Mouse (Mus musculus): ENCODE results near the gene Elp6. TPM values are rescaled to one million over a fixed set of nuclear protein-coding genes. Genes with fewer than 3 reads are reported as not detected.

Elp6 gene
- 5.0 and 6.6 TPM in 2 replicates for polyA plus RNA-seq (2011; ENCODE audit: insufficient read depth, insufficient read length, low replicate concordance, missing spikeins)

GRCm38 (mm10) chr9:110304969-110305651 lies at the start of gene Elp6:
Gene Elp6, plus strand, starts transcription at chr9:110305173.
- Histone ChIP-seq H3K4me1 (ENCODE audit: control insufficient read depth, insufficient read depth, low read length) (no peaks in the 10 kb centered on the region), H3K4me3 (replicated peaks; ENCODE audit: control insufficient read depth, low read depth, low read length) (peak within 1 kb of the TSS; percentile 89), H3K27ac (ENCODE audit: control insufficient read depth, insufficient read depth, low read depth, low read length, poor library complexity) (peak within 1 kb of the TSS; percentile 60)
- WGBS, result under 1% methylated on average over 46 of the region's 46 CpGs
- TF ChIP-seq POLR2A (IDR thresholded peaks at IDR 0.05; ENCODE audit: borderline replicate concordance, control insufficient read depth, low read depth, low read length), result peak; percentile 87
- 0 out of 2 replicates have a peak, but pooled peaks have one; percentile 0 for TF ChIP-seq CTCF (IDR thresholded peaks at IDR 0.05; ENCODE audit: control insufficient read depth, insufficient read depth, low read length)

DNA sequence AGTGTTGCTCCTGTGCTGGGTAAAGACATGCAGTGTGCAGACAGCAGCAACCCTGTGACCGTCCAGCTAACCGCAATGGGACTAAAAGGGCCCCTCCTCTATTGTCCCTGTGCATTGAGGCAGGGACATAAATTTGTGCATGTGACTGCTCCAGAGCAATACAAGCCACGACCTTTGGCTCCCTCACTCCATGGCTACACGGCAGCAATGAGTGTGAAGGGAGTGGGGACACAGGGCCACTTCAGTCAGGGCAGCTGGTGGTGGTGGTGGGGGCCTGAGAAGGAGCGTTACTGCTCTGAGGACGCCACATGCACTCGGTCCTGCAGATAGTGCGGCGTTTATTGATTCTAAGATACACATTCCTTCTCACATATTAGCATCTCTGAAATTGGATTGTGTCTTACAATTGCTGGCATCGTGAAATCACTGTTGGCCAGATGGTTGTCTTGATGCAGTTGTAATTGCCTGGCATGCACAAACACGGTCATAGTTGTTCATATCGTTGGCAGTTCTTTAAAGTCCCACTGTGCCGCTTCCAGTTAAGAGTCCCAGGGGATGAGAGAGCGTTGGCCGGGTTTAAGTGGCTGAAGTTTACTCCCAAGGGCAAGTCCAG lies 49.5 kb upstream of the Elp6 start:
- TF ChIP-seq CTCF (IDR thresholded peaks at IDR 0.05; ENCODE audit: control insufficient read depth, insufficient read depth, low read length), result no peak
- no peak for TF ChIP-seq POLR2A (IDR thresholded peaks at IDR 0.05; ENCODE audit: borderline replicate concordance, control insufficient read depth, low read depth, low read length)
- H3K27ac ChIP-seq (ENCODE audit: control insufficient read depth, insufficient read depth, low read depth, low read length, poor library complexity), result no peak overlapping the region
- H3K4me3 ChIP-seq (replicated peaks; ENCODE audit: control insufficient read depth, low read depth, low read length), result no peak overlapping the region
- WGBS, result 81% methylated on average over 15 of the region's 15 CpGs
- H3K4me1 ChIP-seq (ENCODE audit: control insufficient read depth, insufficient read depth, low read length), result no peaks in the 10 kb centered on the region

- 70% methylated on average over 6 of the region's 6 CpGs for WGBS
- TF ChIP-seq POLR2A (IDR thresholded peaks at IDR 0.05; ENCODE audit: borderline replicate concordance, control insufficient read depth, low read depth, low read length) (no peak), CTCF (IDR thresholded peaks at IDR 0.05; ENCODE audit: control insufficient read depth, insufficient read depth, low read length) (no peak)
- no peaks in the 10 kb centered on the region for H3K4me1 ChIP-seq (ENCODE audit: control insufficient read depth, insufficient read depth, low read length)
- no peak overlapping the region for H3K4me3 ChIP-seq (replicated peaks; ENCODE audit: control insufficient read depth, low read depth, low read length)
- H3K27ac ChIP-seq (ENCODE audit: control insufficient read depth, insufficient read depth, low read depth, low read length, poor library complexity), result no peak overlapping the region
Measured at GRCm38 (mm10) chr9:110258646-110259045, 46.3 kb upstream of the Elp6 start.

GRCm38 (mm10) chr9:110259118-110259517 lies 45.9 kb upstream of the Elp6 start:
- no peak overlapping the region for H3K27ac ChIP-seq (ENCODE audit: control insufficient read depth, insufficient read depth, low read depth, low read length, poor library complexity)
- 73% methylated on average over 3 of the region's 3 CpGs for WGBS
- H3K4me1 ChIP-seq (ENCODE audit: control insufficient read depth, insufficient read depth, low read length), result no peaks in the 10 kb centered on the region
- no peak overlapping the region for H3K4me3 ChIP-seq (replicated peaks; ENCODE audit: control insufficient read depth, low read depth, low read length)
- no peak for TF ChIP-seq CTCF (IDR thresholded peaks at IDR 0.05; ENCODE audit: control insufficient read depth, insufficient read depth, low read length)
- TF ChIP-seq POLR2A (IDR thresholded peaks at IDR 0.05; ENCODE audit: borderline replicate concordance, control insufficient read depth, low read depth, low read length), result no peak

DNA sequence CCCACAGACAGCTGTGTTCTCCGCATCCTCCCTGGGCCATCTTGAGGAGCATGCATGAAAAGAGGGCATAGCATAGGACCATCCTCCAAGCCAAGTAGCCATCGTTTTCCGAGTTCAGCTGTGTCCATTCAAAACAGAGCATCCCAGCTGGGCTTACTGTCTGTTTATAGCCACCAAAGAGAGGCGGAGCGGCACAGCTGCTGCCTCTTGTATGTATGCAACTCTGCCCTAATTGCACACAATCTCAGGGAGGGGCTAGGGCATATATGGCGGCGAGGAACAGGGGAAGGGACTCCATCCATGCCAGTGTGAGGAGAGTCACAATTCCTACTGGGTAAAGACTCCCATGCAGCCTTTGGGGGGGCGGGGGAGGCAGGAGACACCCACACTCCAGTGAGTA lies 41.8 kb upstream of the Elp6 start:
- Histone ChIP-seq H3K4me1 (ENCODE audit: control insufficient read depth, insufficient read depth, low read length) (no peaks in the 10 kb centered on the region), H3K4me3 (replicated peaks; ENCODE audit: control insufficient read depth, low read depth, low read length) (no peak overlapping the region), H3K27ac (ENCODE audit: control insufficient read depth, insufficient read depth, low read depth, low read length, poor library complexity) (no peak overlapping the region)
- WGBS, result 82% methylated on average over 8 of the region's 8 CpGs
- no peak for TF ChIP-seq POLR2A (IDR thresholded peaks at IDR 0.05; ENCODE audit: borderline replicate concordance, control insufficient read depth, low read depth, low read length)
- no peak for TF ChIP-seq CTCF (IDR thresholded peaks at IDR 0.05; ENCODE audit: control insufficient read depth, insufficient read depth, low read length)

- TF ChIP-seq POLR2A (IDR thresholded peaks at IDR 0.05; ENCODE audit: borderline replicate concordance, control insufficient read depth, low read depth, low read length), result no peak
- WGBS, result 86% methylated on average over 9 of the region's 9 CpGs
- no peaks in the 10 kb centered on the region for H3K4me1 ChIP-seq (ENCODE audit: control insufficient read depth, insufficient read depth, low read length)
Measured at GRCm38 (mm10) chr9:110264991-110265390, 40.0 kb upstream of the Elp6 start.

DNA sequence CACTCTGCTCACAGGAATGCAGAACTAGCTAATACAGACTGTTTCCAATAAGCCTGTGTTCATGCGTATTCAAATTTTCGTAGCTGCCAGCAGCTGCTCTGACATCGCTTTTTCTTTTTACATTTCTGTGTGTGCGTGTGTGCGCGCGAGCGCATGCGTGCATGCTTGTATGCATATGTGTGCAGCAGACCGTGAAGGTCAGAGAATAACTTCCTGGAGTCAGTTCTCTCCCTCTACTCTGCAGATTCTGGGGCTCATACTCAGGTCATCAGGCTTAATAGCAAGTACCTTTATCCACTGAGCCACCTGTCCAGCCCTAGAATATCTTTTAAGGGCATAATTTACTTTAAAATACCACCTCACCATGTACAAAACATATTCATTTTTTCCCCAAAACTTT lies 36.6 kb upstream of the Elp6 start:
- H3K27ac ChIP-seq (ENCODE audit: control insufficient read depth, insufficient read depth, low read depth, low read length, poor library complexity), result no peak overlapping the region
- TF ChIP-seq CTCF (IDR thresholded peaks at IDR 0.05; ENCODE audit: control insufficient read depth, insufficient read depth, low read length) (no peak), POLR2A (IDR thresholded peaks at IDR 0.05; ENCODE audit: borderline replicate concordance, control insufficient read depth, low read depth, low read length) (no peak)
- no peaks in the 10 kb centered on the region for H3K4me1 ChIP-seq (ENCODE audit: control insufficient read depth, insufficient read depth, low read length)
- WGBS, result 89% methylated on average over 10 of the region's 10 CpGs
- H3K4me3 ChIP-seq (replicated peaks; ENCODE audit: control insufficient read depth, low read depth, low read length), result no peak overlapping the region

More at GRCm38 (mm10) chr9:110264991-110265390, 40.0 kb upstream of the Elp6 start:
- Histone ChIP-seq H3K27ac (ENCODE audit: control insufficient read depth, insufficient read depth, low read depth, low read length, poor library complexity) (no peak overlapping the region), H3K4me3 (replicated peaks; ENCODE audit: control insufficient read depth, low read depth, low read length) (no peak overlapping the region)

DNA sequence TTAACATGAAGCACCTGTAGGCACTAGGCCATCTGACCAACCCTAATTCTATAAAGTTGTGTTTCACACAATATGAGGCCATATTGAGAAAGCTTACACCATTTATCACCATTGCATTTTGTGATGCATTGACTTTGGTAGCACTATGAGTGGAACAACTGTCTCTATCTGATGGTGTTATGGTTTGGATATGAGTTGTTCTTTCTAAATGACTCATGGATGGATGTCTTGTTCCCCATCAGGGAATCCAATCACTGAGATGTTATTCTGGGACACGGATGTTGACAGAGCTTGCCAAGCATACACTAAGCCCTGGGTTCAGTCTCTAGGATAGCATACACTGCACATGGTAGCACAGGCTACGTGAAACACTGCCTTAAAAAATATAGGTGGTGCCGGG lies 32.6 kb upstream of the Elp6 start:
- WGBS, result 84% methylated on average over 3 of the region's 3 CpGs

More for the DNA sequence above, 32.6 kb upstream of the Elp6 start:
- Histone ChIP-seq H3K4me3 (replicated peaks; ENCODE audit: control insufficient read depth, low read depth, low read length) (no peak overlapping the region), H3K27ac (ENCODE audit: control insufficient read depth, insufficient read depth, low read depth, low read length, poor library complexity) (no peak overlapping the region), H3K4me1 (ENCODE audit: control insufficient read depth, insufficient read depth, low read length) (no peaks in the 10 kb centered on the region)
- TF ChIP-seq CTCF (IDR thresholded peaks at IDR 0.05; ENCODE audit: control insufficient read depth, insufficient read depth, low read length) (no peak), POLR2A (IDR thresholded peaks at IDR 0.05; ENCODE audit: borderline replicate concordance, control insufficient read depth, low read depth, low read length) (no peak)

Measured in bone marrow, adult 2 months (tissue).